Mouse (Mus musculus): ENCODE data around the gene C130026I21Rik. TPM values are rescaled to one million over a fixed set of nuclear protein-coding genes. Genes with fewer than 3 reads are reported as not detected.

The C130026I21Rik gene
- 1.8 TPM for polyA plus RNA-seq (2014; fragmentation: Illumina TruSeq; extraction: RNeasy Lipid Tissue Mini Kit (QIAGEN cat#74804); ENCODE audit: low read depth, low replicate concordance)

DNA sequence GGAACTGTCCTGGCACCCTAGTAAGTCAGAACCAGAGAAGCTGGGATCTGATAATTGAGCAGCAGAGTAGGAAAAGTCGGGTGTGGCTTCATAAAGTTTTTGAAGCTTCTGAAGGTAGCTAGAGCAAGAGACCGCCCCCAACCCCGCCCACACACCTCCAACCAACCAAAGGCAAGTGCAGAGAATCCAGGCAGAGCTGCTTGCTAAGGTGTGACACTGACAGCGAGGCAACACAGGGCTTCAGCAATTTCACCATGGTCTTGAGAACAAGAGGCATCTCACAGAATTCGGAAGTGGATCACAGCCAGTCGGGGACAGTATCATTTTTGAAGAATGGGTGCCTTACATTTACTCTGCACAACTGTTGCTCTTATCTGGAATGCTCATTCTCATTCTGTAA lies at the start of gene C130026I21Rik:
Gene C130026I21Rik (minus strand): TSS at position 101 of the 400 bp plus-strand sequence.

GRCm38 (mm10) chr1:85109753-85110152 lies 160.6 kb downstream of the C130026I21Rik start, which contains the start of gene A530032D15Rik:
TSS of gene A530032D15Rik (minus strand) at chr1:85109853.

DNA sequence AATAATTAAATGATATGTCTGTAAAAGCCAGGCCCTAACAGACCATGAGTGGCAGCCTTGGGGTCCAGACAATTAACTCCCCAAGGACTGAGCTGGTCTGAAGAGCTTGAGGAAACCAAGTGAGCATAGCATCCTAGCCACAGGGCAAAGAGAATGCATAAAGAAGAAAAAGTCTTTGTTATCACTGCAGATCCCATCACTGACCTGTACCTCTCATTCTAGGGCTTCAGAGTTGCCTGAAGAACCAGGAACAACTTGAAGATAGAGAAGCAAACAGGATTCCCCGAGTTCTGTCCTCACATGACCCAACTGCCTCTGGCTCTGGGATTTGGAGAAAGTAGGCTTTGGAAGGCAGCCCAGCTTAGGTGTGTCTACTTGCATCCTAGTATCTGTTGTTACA lies 170.5 kb downstream of the C130026I21Rik start, which contains the start of gene Gm10553:
Gene Gm10553 (plus strand): TSS at position 301 of the 400 bp plus-strand sequence.

Other genes starting within 250 kb of the C130026I21Rik start
- not detected for gene Gm10553, start 170.4 kb downstream of the C130026I21Rik start, polyA plus RNA-seq (2014; fragmentation: Illumina TruSeq; extraction: RNeasy Lipid Tissue Mini Kit (QIAGEN cat#74804); ENCODE audit: low read depth, low replicate concordance)
- gene A530032D15Rik, start 160.7 kb downstream of the C130026I21Rik start, polyA plus RNA-seq (2014; fragmentation: Illumina TruSeq; extraction: RNeasy Lipid Tissue Mini Kit (QIAGEN cat#74804); ENCODE audit: low read depth, low replicate concordance), result not detected

Data from adipose tissue, adult 10 weeks (tissue).